Mouse (Mus musculus): ENCODE data around the gene Chrnb4. TPM values are rescaled to one million over a fixed set of nuclear protein-coding genes. Genes with fewer than 3 reads are reported as not detected.

Chrnb4 gene
- polyA plus RNA-seq, 1 experiment from 2014 or later = 0.92 TPM

- Histone ChIP-seq H3K36me3 (no peaks in the 10 kb centered on the region), H3K4me2 (replicated peaks) (no peak overlapping the region), H3K27me3 (no peaks in the 10 kb centered on the region), H3K9ac (no peak overlapping the region), H3K27ac (no peak overlapping the region), H3K9me3 (no peaks in the 10 kb centered on the region), H3K4me1 (no peaks in the 10 kb centered on the region), H3K4me3 (no peak overlapping the region)
- no peak for ATAC-seq (ENCODE audit: insufficient number of reproducible peaks, insufficient read depth, low FRiP score, low TSS enrichment)
- WGBS = 79% methylated on average over 3 of the region's 3 CpGs
Measured at GRCm38 (mm10) chr9:55016926-55017325, 31.7 kb downstream of the Chrnb4 start.

GRCm38 (mm10) chr9:55010588-55011350, 37.8 kb downstream of the Chrnb4 start:
- 44% methylated on average over 6 of the region's 6 CpGs for WGBS
- no peak overlapping the region for H3K9ac ChIP-seq
- ATAC-seq (ENCODE audit: insufficient number of reproducible peaks, insufficient read depth, low FRiP score, low TSS enrichment) = no peak
- H3K4me1 ChIP-seq = no peaks in the 10 kb centered on the region
- H3K9me3 ChIP-seq = no peaks in the 10 kb centered on the region
- no peak overlapping the region for H3K4me2 ChIP-seq (replicated peaks)
- no peaks in the 10 kb centered on the region for H3K36me3 ChIP-seq
- no peak overlapping the region for H3K27ac ChIP-seq
- no peak overlapping the region for H3K4me3 ChIP-seq
- no peaks in the 10 kb centered on the region for H3K27me3 ChIP-seq

- H3K4me2 ChIP-seq (replicated peaks) = no peak overlapping the region
- H3K27me3 ChIP-seq = no peaks in the 10 kb centered on the region
- 80% methylated on average over 2 of the region's 2 CpGs for WGBS
- no peak overlapping the region for H3K27ac ChIP-seq
- no peaks in the 10 kb centered on the region for H3K36me3 ChIP-seq
- no peak overlapping the region for H3K4me3 ChIP-seq
- no peak overlapping the region for H3K9ac ChIP-seq
- H3K9me3 ChIP-seq = no peaks in the 10 kb centered on the region
- H3K4me1 ChIP-seq = no peaks in the 10 kb centered on the region
- no peak for ATAC-seq (ENCODE audit: insufficient number of reproducible peaks, insufficient read depth, low FRiP score, low TSS enrichment)
Measured at GRCm38 (mm10) chr9:55009692-55010091, 38.9 kb downstream of the Chrnb4 start.

GRCm38 (mm10) chr9:55003609-55004008, 45.0 kb downstream of the Chrnb4 start:
- no peak overlapping the region for H3K9ac ChIP-seq
- no peak for ATAC-seq (ENCODE audit: insufficient number of reproducible peaks, insufficient read depth, low FRiP score, low TSS enrichment)
- H3K4me2 ChIP-seq (replicated peaks) = no peak overlapping the region
- H3K9me3 ChIP-seq = no peaks in the 10 kb centered on the region
- 71% methylated on average over 4 of the region's 4 CpGs for WGBS
- no peak overlapping the region for H3K4me3 ChIP-seq
- H3K4me1 ChIP-seq = no peaks in the 10 kb centered on the region
- H3K36me3 ChIP-seq = no peaks in the 10 kb centered on the region
- H3K27ac ChIP-seq = no peak overlapping the region
- H3K27me3 ChIP-seq = no peaks in the 10 kb centered on the region

GRCm38 (mm10) chr9:54995645-54996044, 52.9 kb downstream of the Chrnb4 start:
- Histone ChIP-seq H3K9me3 (no peaks in the 10 kb centered on the region), H3K4me2 (replicated peaks) (no peak overlapping the region), H3K4me1 (no peaks in the 10 kb centered on the region), H3K27me3 (no peaks in the 10 kb centered on the region), H3K4me3 (no peak overlapping the region), H3K36me3 (no peaks in the 10 kb centered on the region), H3K9ac (no peak overlapping the region), H3K27ac (no peak overlapping the region)
- WGBS = 84% methylated on average over 3 of the region's 3 CpGs
- no peak for ATAC-seq (ENCODE audit: insufficient number of reproducible peaks, insufficient read depth, low FRiP score, low TSS enrichment)

GRCm38 (mm10) chr9:54994381-54994780, 54.2 kb downstream of the Chrnb4 start:
- 43% methylated on average over 3 of the region's 3 CpGs for WGBS
- H3K4me1 ChIP-seq = no peaks in the 10 kb centered on the region
- H3K9me3 ChIP-seq = no peaks in the 10 kb centered on the region
- H3K9ac ChIP-seq = no peak overlapping the region
- H3K4me3 ChIP-seq = no peak overlapping the region
- ATAC-seq (ENCODE audit: insufficient number of reproducible peaks, insufficient read depth, low FRiP score, low TSS enrichment) = no peak
- no peaks in the 10 kb centered on the region for H3K27me3 ChIP-seq
- H3K4me2 ChIP-seq (replicated peaks) = no peak overlapping the region
- H3K27ac ChIP-seq = no peak overlapping the region
- H3K36me3 ChIP-seq = no peaks in the 10 kb centered on the region

GRCm38 (mm10) chr9:54990362-54990761, 58.2 kb downstream of the Chrnb4 start:
- no peak for ATAC-seq (ENCODE audit: insufficient number of reproducible peaks, insufficient read depth, low FRiP score, low TSS enrichment)
- Histone ChIP-seq H3K9me3 (no peaks in the 10 kb centered on the region), H3K36me3 (no peaks in the 10 kb centered on the region), H3K4me2 (replicated peaks) (no peak overlapping the region), H3K27ac (no peak overlapping the region), H3K9ac (no peak overlapping the region), H3K4me1 (no peaks in the 10 kb centered on the region), H3K4me3 (no peak overlapping the region), H3K27me3 (no peaks in the 10 kb centered on the region)
- WGBS = 78% methylated on average over 3 of the region's 3 CpGs

- WGBS = 9% methylated on average over 7 of the region's 7 CpGs
- ATAC-seq (ENCODE audit: insufficient number of reproducible peaks, insufficient read depth, low FRiP score, low TSS enrichment) = no peak
- H3K27me3 ChIP-seq = peaks cover 39% of the 10 kb centered on the region
Measured at GRCm38 (mm10) chr9:54982401-54982800, 66.2 kb downstream of the Chrnb4 start.

GRCm38 (mm10) chr9:54981291-54982191, 67.0 kb downstream of the Chrnb4 start:
- no peaks in the 10 kb centered on the region for H3K9me3 ChIP-seq
- H3K4me3 ChIP-seq = peak overlapping the region; percentile 54
- H3K27ac ChIP-seq = no peak overlapping the region
- peak overlapping the region; percentile 58 for H3K9ac ChIP-seq
- H3K27me3 ChIP-seq = peaks cover 39% of the 10 kb centered on the region
- H3K4me1 ChIP-seq = peaks cover 5% of the 10 kb centered on the region; the same call in 1 of the 2 replicates
- 1% methylated on average over 69 of the region's 85 CpGs for WGBS
- H3K4me2 ChIP-seq (replicated peaks) = peak overlapping the region; percentile 89
- H3K36me3 ChIP-seq = no peaks in the 10 kb centered on the region
- peak; percentile 80; the same call in 1 of the 2 replicates for ATAC-seq (ENCODE audit: insufficient number of reproducible peaks, insufficient read depth, low FRiP score, low TSS enrichment)

More at GRCm38 (mm10) chr9:54982401-54982800, 66.2 kb downstream of the Chrnb4 start:
- H3K9ac ChIP-seq = no peak overlapping the region
- H3K27ac ChIP-seq = no peak overlapping the region
- H3K4me2 ChIP-seq (replicated peaks) = peak overlapping the region; percentile 89
- no peaks in the 10 kb centered on the region for H3K9me3 ChIP-seq
- H3K36me3 ChIP-seq = no peaks in the 10 kb centered on the region
- H3K4me3 ChIP-seq = peak overlapping the region; percentile 54
- H3K4me1 ChIP-seq = peaks cover 5% of the 10 kb centered on the region; the same call in 1 of the 2 replicates

- H3K27me3 ChIP-seq = peaks cover 39% of the 10 kb centered on the region
- no peak within 1 kb of the TSS for H3K27ac ChIP-seq
- H3K4me2 ChIP-seq (replicated peaks) = peak within 1 kb of the TSS; percentile 89
- no peaks in the 10 kb centered on the region for H3K36me3 ChIP-seq
- peak within 1 kb of the TSS; percentile 58 for H3K9ac ChIP-seq
- peak within 1 kb of the TSS; percentile 54 for H3K4me3 ChIP-seq
- peaks cover 5% of the 10 kb centered on the region; the same call in 1 of the 2 replicates for H3K4me1 ChIP-seq
- WGBS = 58% methylated on average over 8 of the region's 8 CpGs
- ATAC-seq (ENCODE audit: insufficient number of reproducible peaks, insufficient read depth, low FRiP score, low TSS enrichment) = no peak
- H3K9me3 ChIP-seq = no peaks in the 10 kb centered on the region
Measured at GRCm38 (mm10) chr9:54980674-54981073, 67.9 kb downstream of the Chrnb4 start, which contains the start of gene Chrna5. Chrna5 (plus strand) TSS chr9:54980880.
